Mouse (Mus musculus): ENCODE measurements around the gene Tuba4a. TPM values are rescaled to one million over a fixed set of nuclear protein-coding genes. Genes with fewer than 3 reads are reported as not detected.

The Tuba4a gene
- polyA plus RNA-seq, 1 experiment: 585 TPM

DNA sequence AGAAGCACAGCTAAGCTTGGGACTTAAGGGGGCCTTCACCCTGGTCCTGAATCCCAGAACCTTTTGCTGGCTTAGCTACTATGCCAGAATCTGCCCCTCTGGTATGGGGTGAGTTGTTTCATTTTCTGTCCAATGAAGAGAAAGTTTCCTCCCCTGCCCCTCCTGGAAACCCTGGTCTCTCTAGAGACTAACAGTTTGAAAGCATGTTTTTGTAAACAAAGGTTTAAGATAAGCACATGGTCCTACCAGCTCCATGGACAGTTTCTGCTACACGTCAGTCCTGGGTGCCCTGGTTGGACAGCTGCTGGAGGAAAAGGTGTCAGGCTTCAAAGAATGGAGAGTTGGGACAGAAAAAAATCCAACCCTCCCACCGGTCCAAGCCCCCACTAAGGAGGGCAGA, 29.1 kb downstream of the Tuba4a start:
- Histone ChIP-seq H3K9me3 (no peaks in the 10 kb centered on the region), H3K36me3 (replicated peaks; ENCODE audit: low read length) (peaks cover 63% of the 10 kb centered on the region), H3K4me3 (replicated peaks) (peak overlapping the region; percentile 97), H3K27me3 (replicated peaks) (no peaks in the 10 kb centered on the region), H3K4me1 (peaks cover 66% of the 10 kb centered on the region)
- no peak for TF ChIP-seq FLI1 (IDR thresholded peaks at IDR 0.05; ENCODE audit: low read length)
- no peak for TF ChIP-seq GATA1 (IDR thresholded peaks at IDR 0.05; ENCODE audit: borderline replicate concordance, low read length)

DNA sequence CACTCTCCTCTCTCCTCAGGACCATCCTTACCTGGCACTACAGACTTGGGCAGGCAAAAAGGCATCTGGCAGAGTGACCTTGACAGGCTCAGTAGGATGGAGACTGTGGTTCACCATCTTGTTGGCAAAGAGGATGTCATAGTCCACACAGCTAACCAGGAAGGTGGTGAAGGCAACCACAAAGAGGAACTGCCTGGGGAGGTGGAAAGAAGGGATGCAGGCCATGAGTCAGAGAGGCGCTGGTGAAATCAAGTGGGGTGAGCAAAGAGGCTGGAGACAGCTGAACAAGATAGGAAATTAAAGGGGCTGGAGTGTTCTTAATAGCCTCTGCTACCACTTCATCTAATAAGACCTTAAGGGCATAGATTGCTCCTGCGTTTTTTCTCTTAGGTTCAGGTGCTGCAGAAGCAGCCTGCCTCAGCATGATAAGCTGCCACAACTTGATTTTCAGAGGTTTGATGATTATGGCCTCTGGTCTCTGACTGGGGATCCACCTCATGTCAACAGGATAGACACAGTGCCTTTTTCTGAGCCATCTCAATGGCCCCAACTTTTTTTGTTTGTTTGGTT, 31.7 kb downstream of the Tuba4a start:
- peak overlapping the region; percentile 64 for H3K4me3 ChIP-seq (replicated peaks)
- no peaks in the 10 kb centered on the region for H3K27me3 ChIP-seq (replicated peaks)
- peaks cover 74% of the 10 kb centered on the region for H3K36me3 ChIP-seq (replicated peaks; ENCODE audit: low read length)
- TF ChIP-seq GATA1 (IDR thresholded peaks at IDR 0.05; ENCODE audit: borderline replicate concordance, low read length): no peak
- no peak for TF ChIP-seq FLI1 (IDR thresholded peaks at IDR 0.05; ENCODE audit: low read length)
- no peaks in the 10 kb centered on the region for H3K9me3 ChIP-seq
- peaks cover 69% of the 10 kb centered on the region for H3K4me1 ChIP-seq

DNA sequence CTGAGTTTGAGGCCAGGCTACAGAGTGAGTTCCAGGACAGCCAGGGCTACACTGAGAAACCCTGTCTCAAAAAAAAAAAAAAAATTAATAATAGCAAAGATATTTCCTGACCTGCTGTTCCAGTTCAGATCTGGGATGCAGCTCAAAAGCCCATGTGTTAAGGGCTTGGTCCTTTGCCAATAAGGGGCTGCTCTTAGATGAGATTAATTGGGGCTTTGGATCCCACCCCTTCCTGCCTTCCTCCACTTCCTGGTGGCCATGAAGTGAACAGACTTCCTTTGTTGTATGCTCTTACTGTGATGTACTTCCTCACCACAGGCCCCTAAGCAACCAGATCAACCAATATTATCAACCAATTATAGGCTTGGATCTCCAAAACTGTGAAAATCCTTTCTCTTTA, 32.5 kb downstream of the Tuba4a start:
- TF ChIP-seq GATA1 (IDR thresholded peaks at IDR 0.05; ENCODE audit: borderline replicate concordance, low read length): no peak
- no peak for TF ChIP-seq FLI1 (IDR thresholded peaks at IDR 0.05; ENCODE audit: low read length)
- Histone ChIP-seq H3K27me3 (replicated peaks) (no peaks in the 10 kb centered on the region), H3K9me3 (peaks cover 5% of the 10 kb centered on the region; the same call in 1 of the 2 replicates), H3K36me3 (replicated peaks; ENCODE audit: low read length) (peaks cover 83% of the 10 kb centered on the region), H3K4me3 (replicated peaks) (no peak overlapping the region), H3K4me1 (peaks cover 67% of the 10 kb centered on the region)

DNA sequence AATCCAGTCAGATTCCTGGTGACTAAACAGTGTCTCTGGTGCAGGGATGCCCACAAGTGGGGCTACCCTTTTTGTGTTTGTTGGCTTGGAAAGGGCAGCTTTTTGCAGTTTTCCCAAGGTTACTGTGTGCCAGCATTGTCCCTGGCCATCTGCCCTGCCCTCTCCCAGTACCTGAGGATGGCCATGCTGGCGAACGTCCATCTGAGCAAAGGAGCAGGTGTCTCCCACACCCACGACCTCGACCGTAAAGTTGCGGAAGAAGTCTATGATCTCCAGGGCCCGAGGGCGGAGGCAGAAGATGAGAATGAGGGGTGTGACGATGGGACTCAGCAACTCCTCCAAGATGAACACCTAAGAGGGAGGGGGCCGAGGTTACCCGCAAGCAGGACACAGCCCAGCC, 34.2 kb downstream of the Tuba4a start:
- Histone ChIP-seq H3K4me3 (replicated peaks) (no peak overlapping the region), H3K36me3 (replicated peaks; ENCODE audit: low read length) (peaks cover 97% of the 10 kb centered on the region), H3K27me3 (replicated peaks) (no peaks in the 10 kb centered on the region), H3K4me1 (peaks cover 71% of the 10 kb centered on the region), H3K9me3 (peaks cover 5% of the 10 kb centered on the region; the same call in 1 of the 2 replicates)
- no peak for TF ChIP-seq FLI1 (IDR thresholded peaks at IDR 0.05; ENCODE audit: low read length)
- no peak for TF ChIP-seq GATA1 (IDR thresholded peaks at IDR 0.05; ENCODE audit: borderline replicate concordance, low read length)

DNA sequence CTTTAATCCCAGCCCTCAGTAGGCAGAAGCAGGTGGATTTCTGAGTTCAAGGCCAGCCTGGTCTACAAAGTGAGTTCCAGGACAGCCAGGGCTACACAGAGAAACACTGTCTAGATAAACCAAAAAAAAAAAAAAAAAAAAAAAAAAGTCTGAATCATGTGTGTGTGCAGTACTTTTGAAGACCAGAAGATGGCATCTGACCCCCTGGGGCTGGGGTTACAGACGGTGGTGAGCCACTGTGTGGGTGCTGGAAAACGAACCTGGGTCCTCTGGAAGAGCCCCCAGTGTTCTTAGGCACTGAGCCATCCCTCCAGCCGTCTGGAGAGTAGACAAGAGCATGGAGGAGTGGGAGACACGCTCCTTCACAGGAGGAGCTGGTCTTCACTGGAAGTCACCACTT, 37.5 kb downstream of the Tuba4a start:
- Histone ChIP-seq H3K36me3 (replicated peaks; ENCODE audit: low read length) (peaks cover 82% of the 10 kb centered on the region), H3K4me3 (replicated peaks) (no peak overlapping the region), H3K4me1 (peaks cover 67% of the 10 kb centered on the region), H3K9me3 (peaks cover 5% of the 10 kb centered on the region; the same call in 1 of the 2 replicates), H3K27me3 (replicated peaks) (no peaks in the 10 kb centered on the region)
- no peak for TF ChIP-seq FLI1 (IDR thresholded peaks at IDR 0.05; ENCODE audit: low read length)
- TF ChIP-seq GATA1 (IDR thresholded peaks at IDR 0.05; ENCODE audit: borderline replicate concordance, low read length): no peak

DNA sequence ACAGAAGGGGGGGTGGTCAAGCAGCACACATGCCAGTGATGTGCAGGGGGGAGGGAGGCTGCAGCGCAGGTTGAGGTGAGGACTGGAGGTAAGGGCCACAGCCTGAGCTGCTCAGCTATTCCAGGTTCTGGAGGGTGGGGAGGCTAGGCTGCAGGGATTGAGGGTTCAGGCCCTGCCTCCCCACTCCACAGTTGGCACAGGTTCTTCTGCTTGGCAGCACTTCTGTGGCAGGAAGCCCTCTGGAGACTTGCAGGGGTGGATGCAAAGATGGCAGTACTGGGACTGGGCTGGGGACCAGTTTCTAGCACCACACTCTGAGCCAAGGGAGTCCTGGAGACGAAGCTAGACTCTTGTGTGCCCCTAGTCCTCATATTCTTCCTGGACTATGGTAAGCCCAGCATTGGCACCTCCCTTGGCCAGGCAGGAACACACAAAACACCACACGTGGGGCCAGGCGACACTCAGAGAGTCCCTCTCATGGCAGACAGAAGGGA, 38.2 kb downstream of the Tuba4a start:
- Histone ChIP-seq H3K27me3 (replicated peaks) (no peaks in the 10 kb centered on the region), H3K4me3 (replicated peaks) (peak overlapping the region; percentile 17), H3K4me1 (peaks cover 63% of the 10 kb centered on the region), H3K9me3 (peaks cover 5% of the 10 kb centered on the region; the same call in 1 of the 2 replicates), H3K36me3 (replicated peaks; ENCODE audit: low read length) (peaks cover 82% of the 10 kb centered on the region)
- TF ChIP-seq GATA1 (IDR thresholded peaks at IDR 0.05; ENCODE audit: borderline replicate concordance, low read length) (no peak), FLI1 (IDR thresholded peaks at IDR 0.05; ENCODE audit: low read length) (no peak)

DNA sequence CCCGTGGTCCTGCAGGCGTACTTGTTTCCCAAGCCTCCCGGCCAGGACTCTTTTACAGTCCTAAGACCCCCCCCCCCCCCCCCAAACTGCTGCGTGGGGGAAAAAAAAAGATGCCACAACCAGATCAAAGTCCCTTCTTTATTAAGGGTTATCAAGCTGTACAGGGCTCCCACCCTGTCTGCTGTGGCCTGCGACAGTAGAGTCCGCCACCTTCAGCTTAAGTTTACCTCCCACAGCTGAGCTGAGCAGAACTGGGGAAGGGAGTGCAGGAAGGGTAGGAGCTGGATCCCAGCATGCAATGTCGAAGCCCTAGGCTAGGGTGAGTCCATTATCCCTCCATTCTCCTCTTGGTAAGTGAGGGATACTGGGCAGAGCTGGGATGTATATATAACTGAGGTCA, 38.9 kb downstream of the Tuba4a start:
- Histone ChIP-seq H3K27me3 (replicated peaks) (no peaks in the 10 kb centered on the region), H3K4me3 (replicated peaks) (peak overlapping the region; percentile 100), H3K9me3 (peaks cover 5% of the 10 kb centered on the region; the same call in 1 of the 2 replicates), H3K4me1 (peaks cover 62% of the 10 kb centered on the region), H3K36me3 (replicated peaks; ENCODE audit: low read length) (peaks cover 82% of the 10 kb centered on the region)
- no peak for TF ChIP-seq FLI1 (IDR thresholded peaks at IDR 0.05; ENCODE audit: low read length)
- no peak for TF ChIP-seq GATA1 (IDR thresholded peaks at IDR 0.05; ENCODE audit: borderline replicate concordance, low read length)

DNA sequence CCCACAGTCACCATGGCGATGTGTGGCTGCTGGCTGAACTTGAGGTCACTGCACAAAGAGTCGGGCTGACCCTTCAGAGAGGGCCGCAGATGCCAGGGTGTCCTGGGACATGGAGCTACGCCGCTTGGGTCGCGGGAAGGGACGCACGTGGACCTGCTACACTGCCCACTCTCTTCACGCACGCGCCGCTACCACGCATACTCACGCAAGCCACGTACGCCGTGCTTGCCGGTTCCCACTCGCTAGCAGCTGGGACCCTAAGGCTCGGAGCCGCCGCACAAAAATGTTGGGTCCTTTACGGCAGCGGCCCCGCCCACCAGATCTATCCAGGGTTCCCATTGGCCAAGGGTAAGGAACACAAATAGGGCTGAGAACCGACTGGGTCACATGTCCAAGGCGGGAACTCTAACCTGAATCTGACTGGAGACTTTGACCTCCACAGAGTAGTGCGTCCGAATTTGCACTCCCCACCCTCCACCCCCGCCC, 39.5 kb downstream of the Tuba4a start, which contains the start of gene Abcb6:
TSS of gene Abcb6 (minus strand) at position 288 of the 486 bp plus-strand sequence.
- Histone ChIP-seq H3K27me3 (replicated peaks) (no peaks in the 10 kb centered on the region), H3K36me3 (replicated peaks; ENCODE audit: low read length) (peaks cover 82% of the 10 kb centered on the region), H3K4me1 (peaks cover 57% of the 10 kb centered on the region), H3K9me3 (peaks cover 5% of the 10 kb centered on the region; the same call in 1 of the 2 replicates), H3K4me3 (replicated peaks) (peak within 1 kb of the TSS; percentile 100)
- TF ChIP-seq GATA1 (IDR thresholded peaks at IDR 0.05; ENCODE audit: borderline replicate concordance, low read length): no peak
- TF ChIP-seq FLI1 (IDR thresholded peaks at IDR 0.05; ENCODE audit: low read length): no peak

DNA sequence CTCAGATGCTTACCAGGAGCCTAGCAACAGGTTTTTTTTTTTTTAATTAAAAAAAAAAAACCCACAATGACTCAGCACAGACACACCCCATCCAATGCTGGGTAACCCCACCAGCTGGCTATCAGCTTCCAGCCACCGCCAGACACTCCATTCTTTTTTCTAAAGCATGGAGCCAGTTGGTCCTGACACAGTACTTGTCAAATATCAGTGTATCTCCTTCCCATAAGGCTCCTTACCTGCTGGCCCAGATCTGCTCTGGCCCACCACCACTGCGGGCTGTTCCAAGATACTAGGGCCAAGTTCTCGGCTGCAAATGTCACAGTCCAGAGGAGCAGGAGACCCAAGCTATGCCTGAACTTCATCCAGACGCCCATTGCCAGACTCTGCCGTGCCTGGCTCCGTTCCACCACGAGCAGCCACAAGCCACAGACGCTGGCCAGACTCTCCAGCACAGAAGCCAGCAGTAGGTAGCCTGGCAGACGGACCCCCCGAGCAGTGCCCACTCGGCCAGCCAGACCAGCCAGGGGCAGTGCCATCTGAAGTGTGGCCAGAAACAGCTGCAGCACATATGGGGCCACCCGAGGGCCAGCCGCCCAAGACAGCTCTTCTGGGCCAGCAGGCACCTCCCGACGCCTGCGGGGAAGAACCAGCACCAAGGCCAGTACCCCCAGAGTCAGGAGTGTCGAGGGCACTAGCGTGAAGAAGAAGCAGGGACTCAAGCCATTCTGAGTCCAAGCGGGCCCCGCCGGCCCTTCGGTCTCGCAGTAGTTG, 40.1 kb downstream of the Tuba4a start:
- Histone ChIP-seq H3K9me3 (peaks cover 5% of the 10 kb centered on the region; the same call in 1 of the 2 replicates), H3K4me1 (peaks cover 53% of the 10 kb centered on the region), H3K4me3 (replicated peaks) (peak overlapping the region; percentile 100), H3K27me3 (replicated peaks) (no peaks in the 10 kb centered on the region), H3K36me3 (replicated peaks; ENCODE audit: low read length) (peaks cover 82% of the 10 kb centered on the region)
- TF ChIP-seq GATA1 (IDR thresholded peaks at IDR 0.05; ENCODE audit: borderline replicate concordance, low read length): no peak
- TF ChIP-seq FLI1 (IDR thresholded peaks at IDR 0.05; ENCODE audit: low read length): no peak
